Mouse (Mus musculus): ENCODE measurements around the gene Mctp1.

DNA sequence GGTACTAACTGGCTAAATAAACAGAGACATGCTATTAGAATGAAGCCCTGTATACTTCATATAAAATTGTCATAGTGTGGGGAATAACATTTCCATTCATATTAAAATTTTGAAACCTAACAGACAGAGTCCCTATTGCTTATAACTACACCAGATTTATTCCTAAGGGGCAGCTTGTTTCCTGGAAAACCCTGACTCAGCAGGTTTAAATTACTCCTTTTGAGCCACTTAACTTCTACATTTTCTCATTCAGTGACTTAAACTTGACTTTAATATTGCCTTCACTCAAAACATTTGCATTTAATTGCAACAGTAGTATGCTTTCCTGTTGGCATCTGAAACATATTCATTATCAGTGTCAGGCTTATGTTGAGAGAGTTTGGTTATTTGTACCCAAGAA is 583.3 kb downstream of the Mctp1 start:
- TF ChIP-seq CTCF (IDR thresholded peaks at IDR 0.05; ENCODE audit: low read depth, low read length) (no peak), POLR2A (IDR thresholded peaks at IDR 0.05; ENCODE audit: extremely low read depth, insufficient read depth, low read length) (no peak)

Data from liver, adult 2 months (tissue).